Mouse (Mus musculus) limb, embryonic 14.5 days (tissue): ENCODE data around the gene C77080. TPM values are rescaled to one million over a fixed set of nuclear protein-coding genes. Genes with fewer than 3 reads are reported as not detected.
A peak's percentile ranks its signal among the peaks of the same experiment; 100 is the strongest.

Source experiments
- ATAC-seq: fragments of 200-750 bp; cut with Nextera tagmentation; 2 replicates; pipeline ENCODE4 v1.8.0; 2017; ENCODE audit warnings: low read depth, moderate number of reproducible peaks, moderate TSS enrichment; ENCODE audit not compliant: low FRiP score
- DNase-seq: peaks from one replicate; pipeline ENCODE4 v3.0.0-alpha.2; 2015; ENCODE audit warnings: low spot score
- H3K27ac ChIP-seq: fragments of 300-500 bp; sonication (generic); replicated peaks from 2 replicates; pipeline ENCODE4 v1.5.1; 2014; ENCODE audit warnings: low read depth, mild to moderate bottlenecking, low read length, moderate library complexity, mixed read lengths
- H3K27me3 ChIP-seq: fragments of 300-500 bp; sonication (generic); 2 replicates; pipeline ENCODE4 v1.6.1; 2014; ENCODE audit warnings: low read length, mixed read lengths; ENCODE audit not compliant: control insufficient read depth, insufficient read depth
- H3K36me3 ChIP-seq: fragments of 300-500 bp; sonication (generic); 2 replicates; pipeline ENCODE4 v1.6.1; 2014; ENCODE audit warnings: mild to moderate bottlenecking, low read length, moderate library complexity, mixed read lengths; ENCODE audit not compliant: control insufficient read depth, insufficient read depth
- H3K4me1 ChIP-seq: fragments of 300-500 bp; sonication (generic); 2 replicates; pipeline ENCODE4 v1.6.1; 2014; ENCODE audit warnings: antibody characterized with exemption, low read length, mixed read lengths; ENCODE audit not compliant: control insufficient read depth, insufficient read depth
- H3K4me2 ChIP-seq: fragments of 300-500 bp; sonication (generic); replicated peaks from 2 replicates; pipeline ENCODE4 v1.6.1; 2014; ENCODE audit warnings: low read depth, mild to moderate bottlenecking, low read length, moderate library complexity; ENCODE audit not compliant: severe bottlenecking
- H3K4me3 ChIP-seq: fragments of 300-500 bp; sonication (generic); replicated peaks from 2 replicates; pipeline ENCODE4 v1.5.1; 2014; ENCODE audit warnings: low read length
- H3K9ac ChIP-seq: fragments of 300-500 bp; sonication (generic); 2 replicates; pipeline ENCODE4 v1.6.1; 2014; ENCODE audit warnings: mild to moderate bottlenecking, low read depth, low read length, moderate library complexity; ENCODE audit not compliant: severe bottlenecking
- H3K9me3 ChIP-seq: fragments of 300-500 bp; sonication (generic); 2 replicates; pipeline ENCODE4 v1.6.1; 2016; ENCODE audit warnings: low read length; ENCODE audit not compliant: control insufficient read depth
- POLR2A ChIP-seq: fragments of 200-500 bp; IDR thresholded peaks from 2 replicates; pipeline ENCODE4 v1.8.0; 2012; ENCODE audit warnings: inconsistent platforms, mild to moderate bottlenecking, moderate library complexity, borderline replicate concordance; ENCODE audit not compliant: insufficient read depth, insufficient read length; ENCODE audit errors: extremely low read depth
- WGBS: fragments of 180-500 bp; shearing (Covaris S2); extraction: QIAGEN DNeasy Blood & Tissue Kit; methylation state at CpG from one replicate; pipeline ENCODE4 v1.1.7; 2014; 5-methylcytosine and 5-hydroxymethylcytosine counted together
- polyA plus RNA-seq, 2 experiments: library from polyadenylated mRNA; depleted of rRNA in 1 of 2; stranded (reverse) in 1 of 2; unstranded in 1 of 2; fragments of >200 nt; fragmentation: Nextera tagmentation in 1 of 2; extraction: Ambion mirVana in 1 of 2; gene quantifications; 2 replicates each; pipeline versions ENCODE4 v1.2.1 to v1.2.3; 2012 to 2014

The C77080 gene
- polyA plus RNA-seq (2012; rRNA removed) (17.1 and 22.5 TPM in 2 replicates), polyA plus RNA-seq (2014; fragmentation: Nextera tagmentation; extraction: Ambion mirVana) (7.6 and 9.2 TPM in 2 replicates)

GRCm38 (mm10) chr4:129261196-129261595 is at the start of gene C77080:
Gene C77080 (minus strand): TSS chr4:129261404.
- Histone ChIP-seq H3K4me1 (peaks cover 11% of the 10 kb centered on the region), H3K9ac (no peak within 1 kb of the TSS), H3K4me2 (no peak within 1 kb of the TSS), H3K27me3 (no peaks in the 10 kb centered on the region), H3K27ac (no peak within 1 kb of the TSS), H3K9me3 (no peaks in the 10 kb centered on the region), H3K4me3 (no peak within 1 kb of the TSS), H3K36me3 (no peaks in the 10 kb centered on the region)
- TF ChIP-seq POLR2A = no peak
- DNase-seq = no peak
- 11% methylated on average over 2 of the region's 4 CpGs for WGBS
- ATAC-seq = no peak

GRCm38 (mm10) chr4:129307936-129308335 is 46.7 kb upstream of the C77080 start:
- H3K9ac ChIP-seq = no peak overlapping the region
- no peak overlapping the region for H3K27ac ChIP-seq
- peaks cover 73% of the 10 kb centered on the region for H3K36me3 ChIP-seq
- no peak for TF ChIP-seq POLR2A
- H3K9me3 ChIP-seq = no peaks in the 10 kb centered on the region
- H3K4me1 ChIP-seq = no peaks in the 10 kb centered on the region
- 89% methylated on average over 1 of the region's 1 CpGs for WGBS
- no peak overlapping the region for H3K4me3 ChIP-seq
- ATAC-seq (no peak), DNase-seq (no peak)
- no peaks in the 10 kb centered on the region for H3K27me3 ChIP-seq
- H3K4me2 ChIP-seq = no peak overlapping the region

DNA sequence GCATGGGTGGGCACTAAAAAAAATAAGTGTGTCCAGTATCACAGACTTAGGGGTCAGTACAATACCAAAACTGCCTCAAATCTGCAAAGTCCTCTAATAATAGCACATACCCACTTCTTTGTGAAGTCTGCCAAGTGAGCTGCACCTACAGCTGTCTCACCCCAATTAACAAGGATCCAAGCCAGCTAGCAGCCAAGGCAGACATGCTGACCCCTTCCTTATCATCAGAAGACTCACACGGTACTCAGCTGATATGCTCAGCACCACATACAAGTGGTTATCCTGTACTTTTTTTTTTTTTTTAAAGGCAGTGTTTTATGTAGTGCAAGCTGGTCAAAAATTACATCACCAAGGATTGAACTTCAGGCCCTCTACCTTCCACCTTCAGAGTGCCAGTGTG is 43.1 kb upstream of the C77080 start:
- H3K4me2 ChIP-seq = no peak overlapping the region
- H3K4me1 ChIP-seq = no peaks in the 10 kb centered on the region
- ATAC-seq (no peak), DNase-seq (no peak)
- H3K36me3 ChIP-seq = peaks cover 39% of the 10 kb centered on the region
- TF ChIP-seq POLR2A = no peak
- WGBS = 67% methylated on average over 1 of the region's 1 CpGs
- H3K27ac ChIP-seq = no peak overlapping the region
- no peak overlapping the region for H3K4me3 ChIP-seq
- no peak overlapping the region for H3K9ac ChIP-seq
- H3K9me3 ChIP-seq = peaks cover 13% of the 10 kb centered on the region; the same call in 1 of the 2 replicates
- no peaks in the 10 kb centered on the region for H3K27me3 ChIP-seq

DNA sequence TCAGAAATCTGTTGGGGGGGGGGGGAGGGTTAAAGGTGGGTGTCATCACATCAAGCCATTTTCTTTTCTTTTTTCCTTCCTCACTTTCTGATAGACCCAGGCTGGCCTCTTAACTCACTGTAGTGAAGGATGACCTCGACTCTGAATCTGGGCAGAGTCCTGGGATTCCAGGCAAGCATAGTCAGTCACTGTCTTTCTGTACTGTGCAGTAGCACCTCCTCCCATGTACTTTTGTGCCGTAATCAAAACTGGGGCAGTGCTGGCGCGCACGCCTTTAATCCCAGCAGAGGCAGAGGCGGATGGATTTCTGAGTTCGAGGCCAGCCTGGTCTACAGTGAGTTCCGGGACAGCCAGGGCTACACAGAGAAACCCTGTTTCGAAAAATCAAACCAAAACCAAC is 42.6 kb upstream of the C77080 start:
- H3K4me1 ChIP-seq = no peaks in the 10 kb centered on the region
- WGBS = 87% methylated on average over 9 of the region's 9 CpGs
- no peak overlapping the region for H3K9ac ChIP-seq
- H3K4me3 ChIP-seq = no peak overlapping the region
- peaks cover 13% of the 10 kb centered on the region; the same call in 1 of the 2 replicates for H3K9me3 ChIP-seq
- H3K4me2 ChIP-seq = no peak overlapping the region
- DNase-seq = no peak
- ATAC-seq = no peak; the same call in 1 of the 2 replicates
- TF ChIP-seq POLR2A = no peak
- no peaks in the 10 kb centered on the region for H3K27me3 ChIP-seq
- H3K36me3 ChIP-seq = peaks cover 34% of the 10 kb centered on the region
- no peak overlapping the region for H3K27ac ChIP-seq

- Histone ChIP-seq H3K4me2 (no peak overlapping the region), H3K27ac (no peak overlapping the region), H3K4me1 (no peaks in the 10 kb centered on the region), H3K4me3 (no peak overlapping the region), H3K27me3 (no peaks in the 10 kb centered on the region), H3K9me3 (peaks cover 13% of the 10 kb centered on the region; the same call in 1 of the 2 replicates), H3K9ac (no peak overlapping the region), H3K36me3 (peaks cover 30% of the 10 kb centered on the region)
- 67% methylated on average over 5 of the region's 5 CpGs for WGBS
- ATAC-seq (0 out of 2 replicates have a peak, but pooled peaks have one; percentile 19), DNase-seq (no peak)
- no peak for TF ChIP-seq POLR2A
Observed at GRCm38 (mm10) chr4:129303401-129303800, 42.2 kb upstream of the C77080 start.
